Mouse (Mus musculus) heart, embryonic 14.5 days (tissue): ENCODE results near the gene Rps9. TPM values are rescaled to one million over a fixed set of nuclear protein-coding genes. Genes with fewer than 3 reads are reported as not detected.

Source experiments
- ATAC-seq: fragments of 200-750 bp; cut with Nextera tagmentation; 2 replicates; pipeline ENCODE4 v1.8.0; 2017; ENCODE audit warnings: low read depth, moderate TSS enrichment; ENCODE audit not compliant: insufficient number of reproducible peaks, insufficient read depth, low FRiP score
- H3K27ac ChIP-seq, 2 experiments: fragments of 200-500 bp in 1 of 2; fragments of 300-500 bp in 1 of 2; sonication (generic) in 1 of 2; replicated peaks in 1 of 2; 2 replicates each; pipeline ENCODE4 v1.5.1; 2012 to 2014; ENCODE audit warnings: low read depth in 2 of 2, low read length in 2 of 2, control low read depth in 1 of 2, mild to moderate bottlenecking in 1 of 2, mixed read lengths in 1 of 2; ENCODE audit not compliant: control insufficient read depth in 1 of 2, insufficient read depth in 1 of 2
- H3K27me3 ChIP-seq: fragments of 300-500 bp; sonication (generic); 2 replicates; pipeline ENCODE4 v1.6.1; 2014; ENCODE audit warnings: mild to moderate bottlenecking, low read length, control low read depth; ENCODE audit not compliant: control insufficient read depth, insufficient read depth
- H3K36me3 ChIP-seq: fragments of 300-500 bp; sonication (generic); 2 replicates; pipeline ENCODE4 v1.6.1; 2014; ENCODE audit warnings: mild to moderate bottlenecking, control low read depth, low read length, mixed read lengths; ENCODE audit not compliant: control insufficient read depth, insufficient read depth
- H3K4me1 ChIP-seq, 2 experiments: fragments of 200-500 bp in 1 of 2; fragments of 300-500 bp in 1 of 2; sonication (generic) in 1 of 2; 2 replicates each; pipeline ENCODE4 v1.6.1; 2012 to 2014; ENCODE audit warnings: low read length in 2 of 2, control low read depth in 1 of 2, mixed read lengths in 1 of 2; ENCODE audit not compliant: control insufficient read depth in 2 of 2, insufficient read depth in 2 of 2
- H3K4me2 ChIP-seq: fragments of 300-500 bp; sonication (generic); 2 replicates; pipeline ENCODE4 v1.6.1; 2014; ENCODE audit warnings: mild to moderate bottlenecking, low read length
- H3K4me3 ChIP-seq, 2 experiments: fragments of 200-500 bp in 1 of 2; fragments of 300-500 bp in 1 of 2; sonication (generic) in 1 of 2; 2 replicates each; pipeline ENCODE4 v1.5.1; 2012 to 2014; ENCODE audit warnings: low read length in 2 of 2, mild to moderate bottlenecking in 2 of 2, control low read depth in 1 of 2, low read depth in 1 of 2, moderate library complexity in 1 of 2; ENCODE audit not compliant: control insufficient read depth in 1 of 2, insufficient read depth in 1 of 2
- H3K9ac ChIP-seq: fragments of 300-500 bp; sonication (generic); 2 replicates; pipeline ENCODE4 v1.6.1; 2014; ENCODE audit warnings: mild to moderate bottlenecking, low read length
- H3K9me3 ChIP-seq: fragments of 300-500 bp; sonication (generic); 2 replicates; pipeline ENCODE4 v1.6.1; 2016; ENCODE audit warnings: low read length, control low read depth; ENCODE audit not compliant: control insufficient read depth
- WGBS: fragments of 180-500 bp; shearing (Covaris S2); extraction: QIAGEN DNeasy Blood & Tissue Kit; methylation state at CpG from one replicate; pipeline ENCODE4 v1.1.7; 2014; 5-methylcytosine and 5-hydroxymethylcytosine counted together
- polyA plus RNA-seq: library from polyadenylated mRNA; unstranded; fragments of >200 nt; fragmentation: Nextera tagmentation; extraction: Ambion mirVana; gene quantifications from 2 replicates; pipeline ENCODE4 v1.2.1, GENCODE M21; 2014

Gene Rps9
- 914 and 1,003 TPM in 2 replicates for polyA plus RNA-seq

- peak; percentile 92 for ATAC-seq
- peaks cover 5 to 20% of the 10 kb centered on the region in 2 experiments for H3K4me1 ChIP-seq
- peak within 1 kb of the TSS; percentile 96 for H3K4me2 ChIP-seq
- peaks cover 66% of the 10 kb centered on the region for H3K36me3 ChIP-seq
- WGBS = 2% methylated on average over 42 of the region's 42 CpGs
- H3K4me3 ChIP-seq = peak within 1 kb of the TSS; percentile 84 to 94
- peak within 1 kb of the TSS; percentile 93 to 99 for H3K27ac ChIP-seq
- H3K9ac ChIP-seq = peak within 1 kb of the TSS; percentile 91
- H3K27me3 ChIP-seq = no peaks in the 10 kb centered on the region
- H3K9me3 ChIP-seq = no peaks in the 10 kb centered on the region
Measured at GRCm38 (mm10) chr7:3703879-3704441, at the start of gene Rps9. Gene Rps9, plus strand, starts transcription at chr7:3703993.

DNA sequence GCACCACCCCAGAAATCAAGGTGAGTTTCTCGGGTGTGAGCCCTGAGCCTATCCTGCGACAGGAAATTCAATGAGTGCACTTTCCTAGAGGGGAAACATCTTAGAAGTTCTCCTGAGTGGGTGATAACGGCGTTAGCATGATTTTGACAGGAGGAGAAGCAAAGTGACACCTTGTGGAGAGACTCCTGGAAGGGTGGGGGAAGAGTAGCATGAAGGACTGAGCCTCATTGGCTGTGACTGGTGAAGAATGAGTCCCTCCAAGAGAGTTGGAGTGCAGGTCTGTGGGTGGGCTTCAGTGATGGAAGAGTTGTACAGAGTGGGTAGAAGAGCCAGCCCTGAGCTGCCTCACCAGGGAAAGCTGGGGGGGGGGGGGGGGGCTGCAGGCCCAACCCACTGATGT, 46.8 kb upstream of the Rps9 start:
- Histone ChIP-seq H3K27ac (no peak overlapping the region), H3K9me3 (no peaks in the 10 kb centered on the region), H3K27me3 (no peaks in the 10 kb centered on the region), H3K4me1 (no peaks in the 10 kb centered on the region), H3K4me2 (no peak overlapping the region), H3K36me3 (peaks cover 100% of the 10 kb centered on the region), H3K9ac (no peak overlapping the region), H3K4me3 (no peak overlapping the region)
- ATAC-seq = no peak
- 76% methylated on average over 4 of the region's 4 CpGs for WGBS

DNA sequence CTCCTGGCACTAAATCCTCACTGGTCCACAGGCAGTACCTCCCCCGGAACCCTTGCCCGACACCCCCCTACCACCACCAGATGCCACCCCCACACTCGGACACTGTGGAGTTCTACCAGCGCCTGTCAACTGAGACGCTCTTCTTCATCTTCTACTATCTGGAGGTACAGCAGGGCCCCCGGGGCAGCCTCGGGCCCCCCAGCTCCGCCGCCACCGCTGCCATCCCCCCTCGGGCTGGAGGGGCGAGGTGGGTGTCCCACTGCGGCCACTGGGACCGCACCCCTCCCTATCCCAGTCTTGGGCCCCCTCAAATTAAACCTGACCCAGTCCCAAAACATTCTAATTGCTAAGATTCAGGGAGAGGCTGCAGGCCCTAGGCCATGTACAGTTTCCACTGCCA, 45.2 kb upstream of the Rps9 start:
- Histone ChIP-seq H3K36me3 (peaks cover 100% of the 10 kb centered on the region), H3K4me3 (no peak overlapping the region), H3K27ac (no peak overlapping the region), H3K4me1 (peaks cover 0 to 2% of the 10 kb centered on the region in 2 experiments; a peak in 1 of 4 replicates), H3K9ac (no peak overlapping the region), H3K9me3 (no peaks in the 10 kb centered on the region), H3K27me3 (no peaks in the 10 kb centered on the region), H3K4me2 (no peak overlapping the region)
- WGBS = 92% methylated on average over 14 of the region's 14 CpGs
- no peak for ATAC-seq

DNA sequence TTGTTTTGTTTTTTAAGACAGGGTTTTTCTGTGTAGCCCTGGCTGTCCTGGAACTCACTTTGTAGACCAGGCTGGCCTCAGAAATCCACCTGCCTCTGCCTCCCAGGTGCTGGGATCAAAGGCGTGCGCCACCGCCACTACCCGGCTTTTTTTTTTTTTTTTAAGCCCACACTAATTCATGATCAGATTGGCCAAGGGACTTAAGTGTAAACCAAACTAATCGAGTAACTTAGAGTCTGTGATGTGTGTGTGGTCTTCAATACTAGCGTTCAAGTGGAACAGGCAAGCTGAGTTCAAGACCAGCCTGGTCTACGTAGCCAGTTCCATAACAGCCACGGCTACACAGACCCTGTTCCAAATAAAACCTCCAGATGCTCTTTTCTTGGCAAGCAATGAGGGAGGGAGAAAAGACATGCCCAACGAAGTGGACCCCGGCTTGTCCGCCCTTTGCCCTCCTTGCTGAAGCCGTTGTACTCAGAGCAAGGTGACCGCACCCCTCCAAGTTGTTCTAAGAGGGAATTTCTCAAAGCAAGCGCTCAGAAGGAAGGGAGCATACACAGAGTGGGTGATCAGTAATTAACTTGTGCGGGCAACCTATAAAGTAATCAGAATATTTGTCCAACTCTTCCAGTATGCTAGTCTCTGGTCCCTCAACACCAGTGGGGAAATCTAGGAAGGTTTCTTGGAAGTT, 39.1 kb upstream of the Rps9 start:
- H3K4me3 ChIP-seq = peak overlapping the region; percentile 66 to 78
- peak overlapping the region; percentile 82 to 91 for H3K27ac ChIP-seq
- peaks cover 40% of the 10 kb centered on the region for H3K36me3 ChIP-seq
- H3K4me1 ChIP-seq = peaks cover 12 to 18% of the 10 kb centered on the region in 2 experiments
- H3K27me3 ChIP-seq = no peaks in the 10 kb centered on the region
- H3K9me3 ChIP-seq = no peaks in the 10 kb centered on the region
- H3K9ac ChIP-seq = peak overlapping the region; percentile 96
- peak overlapping the region; percentile 70 for H3K4me2 ChIP-seq
- 25% methylated on average over 15 of the region's 15 CpGs for WGBS
- no peak for ATAC-seq

GRCm38 (mm10) chr7:3665215-3666114, 38.3 kb upstream of the Rps9 start, which contains the start of gene Leng1:
Gene Leng1, minus strand, starts transcription at chr7:3665840.
- H3K36me3 ChIP-seq = peaks cover 32% of the 10 kb centered on the region
- H3K27ac ChIP-seq = peak within 1 kb of the TSS; percentile 88 to 91
- 3% methylated on average over 45 of the region's 45 CpGs for WGBS
- H3K27me3 ChIP-seq = no peaks in the 10 kb centered on the region
- no peaks in the 10 kb centered on the region for H3K9me3 ChIP-seq
- H3K4me3 ChIP-seq = peak within 1 kb of the TSS; percentile 66 to 78
- H3K4me2 ChIP-seq = peak within 1 kb of the TSS; percentile 70
- H3K4me1 ChIP-seq = peaks cover 12 to 18% of the 10 kb centered on the region in 2 experiments
- H3K9ac ChIP-seq = peak within 1 kb of the TSS; percentile 96
- peak; percentile 97 for ATAC-seq

- no peak for ATAC-seq
- WGBS = 5% methylated on average over 14 of the region's 14 CpGs
Measured at GRCm38 (mm10) chr7:3666921-3667391, 36.8 kb upstream of the Rps9 start.

More at GRCm38 (mm10) chr7:3666921-3667391, 36.8 kb upstream of the Rps9 start:
- peak overlapping the region; percentile 17 to 29 for H3K4me3 ChIP-seq
- H3K36me3 ChIP-seq = peaks cover 17% of the 10 kb centered on the region
- H3K4me1 ChIP-seq = peaks cover 12 to 18% of the 10 kb centered on the region in 2 experiments
- 0 out of 4 replicates have a peak overlapping the region, but pooled peaks of 1 of the 2 experiments have one; percentile 14 for H3K27ac ChIP-seq
- H3K9me3 ChIP-seq = no peaks in the 10 kb centered on the region
- H3K27me3 ChIP-seq = no peaks in the 10 kb centered on the region
- H3K9ac ChIP-seq = peak overlapping the region; percentile 56
- peak overlapping the region; percentile 62 for H3K4me2 ChIP-seq
